Mouse (Mus musculus): ENCODE measurements around the gene Amer3. TPM values are rescaled to one million over a fixed set of nuclear protein-coding genes. Genes with fewer than 3 reads are reported as not detected.

Gene Amer3
- total and polyA plus RNA-seq, 3 experiments, result not detected

GRCm38 (mm10) chr1:34635711-34636110 lies 56.3 kb downstream of the Amer3 start:
- H3K9me3 ChIP-seq (replicated peaks; ENCODE audit: insufficient read depth, low read length), result no peaks in the 10 kb centered on the region
- no peak for TF ChIP-seq E2F4 (IDR thresholded peaks at IDR 0.05; ENCODE audit: borderline replicate concordance, low read depth, low read length)
- no peak for TF ChIP-seq MYC (IDR thresholded peaks at IDR 0.05; ENCODE audit: low read depth, low read length)
- TF ChIP-seq MEF2A (IDR thresholded peaks at IDR 0.05; ENCODE audit: extremely low read depth, insufficient replicate concordance, low read depth, low read length, poor library complexity, severe bottlenecking), result no peak
- no peak for TF ChIP-seq ETS1 (IDR thresholded peaks at IDR 0.05; ENCODE audit: low read depth, low read length)
- TF ChIP-seq USF2 (IDR thresholded peaks at IDR 0.05; ENCODE audit: borderline replicate concordance in 1 of 2, insufficient read depth in 1 of 2, low read depth in 1 of 2, low read length in 2 of 2), result no peak
- TF ChIP-seq CHD2 (IDR thresholded peaks at IDR 0.05; ENCODE audit: low read length), result no peak
- H3K9ac ChIP-seq (ENCODE audit: control insufficient read depth, low read depth, low read length, poor library complexity, severe bottlenecking), result no peak overlapping the region
- H3K4me3 ChIP-seq (ENCODE audit: control insufficient read depth in 1 of 2, insufficient read depth in 1 of 2, low read depth in 2 of 2, low read length in 2 of 2), result no peak overlapping the region
- no peak overlapping the region for H3K27ac ChIP-seq (ENCODE audit: control insufficient read depth, low read depth, low read length)
- H3K27me3 ChIP-seq (ENCODE audit: control insufficient read depth in 1 of 2, insufficient read depth in 2 of 2, low read length in 2 of 2), result no peaks in the 10 kb centered on the region
- DNase-seq (ENCODE audit: low read depth, low spot score), result no peak
- no peaks in the 10 kb centered on the region for H3K36me3 ChIP-seq (ENCODE audit: control insufficient read depth in 1 of 2, insufficient read depth in 2 of 2, low read length in 2 of 2)
- no peaks in the 10 kb centered on the region for H3K4me1 ChIP-seq (ENCODE audit: control insufficient read depth in 1 of 2, insufficient read depth in 2 of 2, low read length in 2 of 2)
- H3K79me2 ChIP-seq (ENCODE audit: control insufficient read depth, insufficient read depth, low read length, poor library complexity), result no peaks in the 10 kb centered on the region

Other genes starting within 250 kb of the Amer3 start
- gene Ccdc115, start 140.0 kb upstream of the Amer3 start, total RNA-seq (2012; rRNA removed), result 60.9 and 63.4 TPM in 2 replicates
- gene Ccdc115, start 140.0 kb upstream of the Amer3 start, polyA plus RNA-seq (2012; ENCODE audit: insufficient read depth in 1 of 2, insufficient read length in 2 of 2, low read depth in 1 of 2, low replicate concordance in 2 of 2, missing spikeins in 1 of 2), result 10 to 100 TPM in 1 of 2 experiments, not detected in 1; 78.7 TPM
- gene Imp4, start 139.8 kb upstream of the Amer3 start, total RNA-seq (2012; rRNA removed), result 125 and 137 TPM in 2 replicates
- 100 to 1,000 TPM in 1 of 2 experiments, 10 to 100 TPM in 1; 57.8 to 204 TPM for gene Imp4, start 139.8 kb upstream of the Amer3 start, polyA plus RNA-seq (2012; ENCODE audit: insufficient read depth in 1 of 2, insufficient read length in 2 of 2, low read depth in 1 of 2, low replicate concordance in 2 of 2, missing spikeins in 1 of 2)
- gene Ptpn18, start 119.9 kb upstream of the Amer3 start, total RNA-seq (2012; rRNA removed), result 58.7 and 73.3 TPM in 2 replicates
- gene Ptpn18, start 119.9 kb upstream of the Amer3 start, polyA plus RNA-seq (2012; ENCODE audit: insufficient read depth in 1 of 2, insufficient read length in 2 of 2, low read depth in 1 of 2, low replicate concordance in 2 of 2, missing spikeins in 1 of 2), result 10 to 100 TPM in 1 of 2 experiments, not detected in 1; 39.1 TPM
- gene Prss39, start 81.2 kb upstream of the Amer3 start, total RNA-seq (2012; rRNA removed), result not detected in 2 replicates
- gene Prss39, start 81.2 kb upstream of the Amer3 start, polyA plus RNA-seq (2012; ENCODE audit: insufficient read depth in 1 of 2, insufficient read length in 2 of 2, low read depth in 1 of 2, low replicate concordance in 2 of 2, missing spikeins in 1 of 2), result under 1 TPM in 1 of 2 experiments, not detected in 1; 0.06 TPM
- gene Cfc1, start 44.0 kb upstream of the Amer3 start, total RNA-seq (2012; rRNA removed), result not detected in 2 replicates
- not detected for gene Cfc1, start 44.0 kb upstream of the Amer3 start, polyA plus RNA-seq (2012; ENCODE audit: insufficient read depth in 1 of 2, insufficient read length in 2 of 2, low read depth in 1 of 2, low replicate concordance in 2 of 2, missing spikeins in 1 of 2)
- gene Prss40, start 18.7 kb upstream of the Amer3 start, total RNA-seq (2012; rRNA removed), result not detected in 2 replicates
- not detected for gene Prss40, start 18.7 kb upstream of the Amer3 start, polyA plus RNA-seq (2012; ENCODE audit: insufficient read depth in 1 of 2, insufficient read length in 2 of 2, low read depth in 1 of 2, low replicate concordance in 2 of 2, missing spikeins in 1 of 2)